Mouse (Mus musculus) frontal cortex, adult 2 months (tissue): ENCODE data around the gene Obp2a. TPM values are rescaled to one million over a fixed set of nuclear protein-coding genes. Genes with fewer than 3 reads are reported as not detected.
A peak's percentile ranks its signal among the peaks of the same experiment; 100 is the strongest.
"Not testable (repeated sequence)": the region's sequence is repeated elsewhere in the genome, so short reads cannot be mapped to it uniquely, and the experiment has no call there.

Experiments
- DNase-seq, 2 experiments: peaks; one replicate each; pipeline ENCODE4 v3.0.0; 2022; ENCODE audit warnings: low spot score in 1 of 2; ENCODE audit errors: extremely low spot score in 1 of 2
- polyA plus RNA-seq: library from polyadenylated mRNA; depleted of rRNA; stranded (reverse); fragments of >200 nt; gene quantifications from 2 replicates; pipeline ENCODE4 v1.2.3, GENCODE M21; 2012; rRNA removed

Obp2a gene
- polyA plus RNA-seq, result not detected in 2 replicates

DNA sequence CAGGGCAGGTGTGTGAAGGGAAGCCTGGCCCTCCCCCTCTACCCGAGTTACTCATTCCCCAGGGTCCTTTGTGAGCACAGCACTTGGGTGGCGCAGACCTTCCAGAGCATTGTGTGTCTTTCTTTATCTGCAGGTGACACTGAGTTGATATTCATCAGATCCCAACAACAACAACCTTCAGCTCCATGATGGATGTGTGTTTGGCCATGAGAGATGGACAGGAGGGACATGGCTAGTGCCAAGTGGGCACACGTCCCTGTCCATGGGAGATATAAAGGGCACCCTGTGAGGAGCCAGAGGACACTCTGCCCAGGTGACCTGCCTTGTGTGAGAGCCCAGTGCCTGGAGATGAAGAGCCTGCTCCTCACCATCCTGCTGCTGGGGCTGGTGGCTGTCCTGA lies at the start of gene Obp2a:
Obp2a (plus strand) TSS at position 301 of the 400 bp plus-strand sequence.
- DNase-seq, result not testable (repeated sequence)

DNA sequence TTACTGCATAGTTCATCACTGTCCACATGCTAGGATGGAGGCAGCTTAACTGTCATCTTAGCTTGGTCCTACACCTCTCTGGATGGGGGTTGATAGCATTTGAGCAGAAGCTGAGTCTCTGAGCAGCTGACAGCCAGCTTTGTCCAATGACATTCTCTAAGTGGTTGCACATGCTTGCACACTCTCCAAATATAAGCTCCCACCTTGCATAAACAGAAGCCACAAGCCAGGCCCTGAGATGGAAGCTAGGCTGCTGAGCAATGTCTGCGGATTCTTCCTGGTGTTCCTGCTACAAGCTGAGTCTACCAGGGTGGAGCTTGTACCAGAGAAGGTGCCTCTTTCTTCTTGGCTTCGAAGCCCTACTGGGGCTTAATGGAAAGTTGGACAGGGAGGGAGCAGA lies 46.9 kb upstream of the Obp2a start, which contains the start of gene Lcn8:
Lcn8 (plus strand) TSS at position 219 of the 400 bp plus-strand sequence.
- DNase-seq, result no peak

DNA sequence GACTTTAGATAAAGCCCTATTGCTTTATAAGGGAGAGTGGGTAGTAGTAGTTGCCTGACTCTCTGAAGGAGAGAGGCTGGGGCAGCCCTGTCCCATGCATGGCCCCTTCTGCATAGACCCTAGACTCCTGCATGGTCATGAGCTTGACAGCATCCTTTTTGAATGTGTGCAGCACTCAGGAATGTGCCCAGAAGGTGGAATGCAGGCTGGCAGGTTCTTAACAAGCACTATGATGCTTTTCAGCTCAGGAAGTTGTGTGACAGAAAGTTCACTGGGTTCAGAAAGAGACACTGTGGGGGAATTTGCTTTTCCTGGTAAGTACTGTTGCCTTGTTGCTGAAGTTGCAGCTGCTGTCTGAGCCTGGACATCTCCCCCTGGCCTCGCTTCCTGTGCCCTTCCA lies 45.3 kb upstream of the Obp2a start:
- no peak for DNase-seq

DNA sequence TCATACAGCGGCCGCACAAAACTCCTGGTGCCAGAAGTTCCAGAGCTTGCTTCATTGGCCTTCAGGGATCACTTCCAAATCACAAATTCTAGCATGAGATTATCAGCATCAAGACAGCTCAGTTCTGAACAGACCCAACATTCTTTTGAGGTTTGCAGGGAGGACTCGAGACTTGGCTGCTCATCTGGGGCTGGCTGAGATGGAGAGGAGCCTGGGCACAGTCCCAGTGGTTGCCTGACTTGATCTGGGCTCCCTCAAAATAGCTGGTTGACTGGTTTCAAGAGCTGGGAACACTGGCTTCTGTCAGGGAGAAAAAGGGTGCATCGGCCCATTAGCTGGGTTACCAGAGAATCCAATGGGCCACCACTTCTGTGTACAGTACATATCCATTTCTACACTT lies 43.2 kb upstream of the Obp2a start:
- DNase-seq, result peak in 1 of 2 experiments; percentile 12

DNA sequence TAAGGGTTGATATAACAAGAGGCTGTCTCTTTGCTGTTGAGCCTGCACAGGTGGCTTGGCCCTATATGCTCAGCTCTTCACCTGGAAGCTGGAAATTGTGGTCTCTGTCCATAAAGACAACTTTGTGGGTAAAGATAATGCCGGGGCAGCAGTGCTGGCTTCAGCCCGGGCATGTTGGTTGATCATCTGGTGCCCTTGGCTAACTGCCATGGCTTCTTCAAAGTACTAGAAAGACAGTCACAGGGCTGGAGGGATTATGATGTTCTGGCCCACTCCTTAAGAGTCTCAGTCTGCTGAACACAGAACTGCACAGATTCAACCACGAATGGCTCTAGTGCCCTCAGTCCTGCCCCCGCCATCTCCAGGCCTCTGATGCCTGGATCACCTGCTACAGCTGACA lies 42.6 kb upstream of the Obp2a start:
- no peak for DNase-seq

DNA sequence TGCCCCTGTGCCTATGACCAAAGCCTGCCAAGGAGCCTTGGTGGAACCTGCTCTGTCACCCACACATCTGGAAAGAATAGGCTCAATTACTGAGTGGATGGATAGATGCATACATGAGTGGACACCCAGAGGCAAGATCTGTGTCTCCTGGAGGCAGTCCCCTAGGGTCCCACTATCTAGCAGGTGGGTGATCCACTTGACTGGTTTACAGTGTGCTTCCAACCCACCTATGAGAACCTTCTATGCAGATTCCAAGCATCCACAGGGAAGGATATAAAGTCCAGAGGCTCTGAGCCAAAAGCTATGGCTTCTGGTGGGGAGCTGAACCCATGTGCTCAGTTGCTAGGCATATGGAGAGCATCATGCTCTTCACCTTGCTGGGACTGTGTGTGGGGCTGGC lies 42.2 kb upstream of the Obp2a start, which contains the start of gene Lcn5:
Lcn5 (plus strand) TSS at position 301 of the 400 bp plus-strand sequence.
- no peak for DNase-seq

DNA sequence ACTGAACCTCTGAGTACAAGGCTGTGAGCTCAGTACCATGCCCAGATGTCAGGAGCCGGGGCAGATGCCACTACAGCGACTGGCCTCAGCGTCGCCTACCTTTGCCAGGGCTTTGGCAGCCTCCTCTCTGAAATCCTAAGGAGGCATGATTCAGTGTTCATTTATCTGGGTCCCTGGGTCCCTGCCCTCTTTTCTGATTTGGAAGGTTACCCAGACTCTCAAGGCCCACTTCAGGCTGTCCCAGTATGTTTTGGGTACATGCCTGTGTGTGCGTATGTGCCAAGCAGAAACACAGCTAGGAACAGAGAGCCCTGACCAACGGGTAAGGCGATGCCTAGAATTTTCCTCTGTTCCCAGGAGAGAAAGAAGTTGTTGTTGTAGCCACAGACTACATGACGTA lies 39.6 kb upstream of the Obp2a start:
- DNase-seq, result no peak

DNA sequence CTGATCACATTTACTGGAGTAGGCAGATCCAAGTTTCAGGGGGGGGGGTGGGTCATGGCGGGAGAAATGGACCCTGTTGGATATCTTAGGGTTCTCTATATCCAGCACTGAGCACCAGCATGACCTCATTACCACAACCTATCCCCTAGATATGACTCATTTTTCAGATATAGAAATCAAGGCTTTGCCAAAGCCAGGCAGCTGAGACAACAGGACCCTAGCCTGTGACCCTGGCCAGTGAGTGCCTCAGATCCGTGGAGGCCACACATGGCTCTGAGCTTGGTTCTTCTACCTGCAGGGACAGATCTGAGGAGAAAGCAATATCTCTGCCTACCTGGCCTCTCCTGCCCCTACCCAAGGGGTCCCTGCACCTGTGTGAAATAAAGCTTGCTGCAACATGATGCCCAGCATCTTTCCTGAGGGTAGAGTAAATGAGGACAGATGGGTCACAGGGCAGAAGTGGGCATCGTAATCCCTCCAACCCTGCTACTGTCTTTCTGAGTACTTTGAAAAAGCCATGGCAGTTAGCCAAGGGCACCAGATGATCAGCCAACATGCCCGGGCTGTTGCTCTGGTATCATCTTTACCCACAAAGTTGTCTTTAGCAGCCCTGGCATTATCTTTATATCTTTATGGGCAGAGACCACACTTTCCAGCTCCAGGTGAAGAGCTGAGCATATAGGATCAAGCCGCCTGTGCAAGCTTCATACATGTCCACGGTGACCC lies 38.4 kb upstream of the Obp2a start:
- DNase-seq, result no peak

DNA sequence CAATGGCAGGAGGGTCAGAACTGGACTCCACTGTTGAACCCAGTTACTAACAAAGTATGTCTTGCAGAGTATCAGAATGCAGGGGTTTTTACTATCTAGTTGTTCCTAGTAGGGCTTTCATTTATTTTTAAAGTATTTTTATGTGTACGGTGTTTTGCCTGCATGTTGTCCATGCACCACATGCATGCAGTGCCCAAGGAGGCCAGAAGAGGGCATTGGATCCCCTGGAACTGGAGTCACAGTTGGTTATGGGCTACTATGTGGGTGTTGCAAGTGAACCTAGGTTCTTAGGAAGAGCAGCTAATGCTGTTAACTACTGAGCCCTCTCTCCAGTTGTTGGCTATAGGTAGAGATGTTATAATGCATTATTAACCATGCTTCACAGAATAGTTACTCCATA lies 36.3 kb upstream of the Obp2a start:
- peak in 1 of 2 experiments; percentile 55 for DNase-seq

DNA sequence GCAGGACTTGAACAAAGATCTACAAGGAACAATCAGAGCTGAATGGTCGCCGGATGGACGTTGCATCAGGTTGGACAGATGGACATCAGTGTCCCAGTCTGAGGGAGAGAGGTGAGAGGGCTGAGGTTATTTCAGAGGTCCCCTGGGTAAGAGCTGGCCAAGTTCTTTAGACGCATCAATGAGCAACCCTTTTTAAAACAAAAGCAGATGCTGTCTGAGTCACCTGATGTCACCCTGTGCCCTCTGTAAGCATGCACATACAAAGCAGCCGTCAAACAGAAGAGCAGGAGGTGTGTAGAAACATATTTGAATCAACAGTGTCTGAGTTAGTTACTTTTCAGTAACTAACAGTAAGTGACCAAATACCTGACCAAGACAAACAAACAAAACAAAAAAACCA lies 35.7 kb upstream of the Obp2a start:
- no peak for DNase-seq

DNA sequence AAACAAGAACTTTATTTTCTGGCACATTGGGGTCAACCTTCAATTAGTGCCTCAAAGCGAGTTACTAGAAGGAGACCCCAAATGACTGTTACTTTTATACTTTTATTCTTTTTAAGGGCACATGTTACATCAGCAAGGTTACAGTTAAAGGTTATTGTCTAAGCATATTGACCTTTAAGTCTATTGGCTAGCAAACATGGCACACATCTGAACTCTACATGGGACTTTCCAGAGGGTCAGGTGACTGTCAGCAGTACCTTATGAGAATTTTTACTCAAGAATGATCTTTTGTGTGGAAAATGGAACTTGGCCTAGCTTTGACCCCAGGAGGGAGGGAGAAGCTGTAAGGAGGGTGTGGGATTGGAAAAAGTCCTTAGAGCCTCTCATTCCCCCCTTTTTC lies 33.3 kb upstream of the Obp2a start:
- no peak for DNase-seq

DNA sequence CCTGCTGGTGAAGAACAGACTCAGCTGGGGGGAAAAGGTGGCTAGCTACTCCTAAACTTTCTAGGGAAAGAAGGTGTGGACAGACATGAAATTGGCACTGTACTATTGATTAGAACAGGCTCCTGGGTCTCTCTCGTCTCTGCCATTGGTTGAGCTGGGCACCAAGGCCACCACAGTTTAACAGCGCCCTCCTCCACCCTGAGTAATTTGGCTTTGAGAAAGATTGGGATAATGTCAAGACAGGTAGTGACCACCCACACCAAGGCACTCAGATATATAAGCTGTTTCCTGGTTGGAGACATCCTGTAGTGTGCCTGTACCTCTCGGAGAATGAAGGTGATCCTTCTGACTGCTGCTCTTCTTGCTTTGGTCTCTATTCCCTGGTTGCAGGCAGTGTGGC lies 23.4 kb upstream of the Obp2a start, which contains the start of gene Lcn6:
Lcn6 (plus strand) TSS at position 301 of the 400 bp plus-strand sequence.
- no peak for DNase-seq

DNA sequence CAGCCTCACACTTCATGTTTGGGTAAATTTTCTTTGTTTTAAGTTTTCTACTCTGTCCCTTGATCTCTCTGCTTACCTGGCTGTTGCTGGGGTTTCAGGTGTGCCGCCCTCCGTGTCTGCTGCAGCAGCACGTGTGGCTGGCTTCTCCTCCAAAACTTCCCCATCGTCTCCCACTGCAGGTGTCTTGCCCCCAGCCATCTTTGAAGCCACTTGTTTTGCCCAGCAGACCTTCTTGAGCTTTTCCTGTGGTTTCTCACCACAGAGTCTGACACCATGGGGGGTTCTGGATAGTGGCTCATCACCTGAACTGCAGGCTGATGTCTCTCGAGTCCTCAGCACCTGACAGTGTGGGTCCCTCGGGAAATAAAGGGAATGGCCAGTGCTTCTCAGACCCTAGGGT lies 20.3 kb upstream of the Obp2a start:
- no peak for DNase-seq

DNA sequence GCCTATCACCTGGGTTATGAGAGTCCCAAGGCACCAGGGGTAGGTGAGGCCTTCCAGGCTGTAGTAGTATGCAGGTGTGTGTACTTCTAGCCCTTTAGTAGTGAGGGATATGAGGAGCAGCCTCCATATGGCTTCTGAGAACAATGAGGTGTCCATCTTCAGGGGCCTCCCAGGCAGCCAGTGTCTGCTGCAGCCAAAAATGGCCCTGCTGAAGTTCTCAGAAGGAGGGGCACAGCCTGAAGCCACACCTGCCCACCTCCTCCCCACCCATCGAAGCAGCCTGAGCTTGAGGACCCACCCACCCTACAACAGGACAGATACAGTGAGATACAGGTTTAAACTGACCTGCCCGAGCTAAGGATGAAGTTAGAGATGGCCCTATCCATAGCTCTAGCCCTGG lies 17.4 kb upstream of the Obp2a start, which contains the start of gene Lcn10:
Lcn10 (plus strand) TSS at position 301 of the 400 bp plus-strand sequence.
- DNase-seq, result no peak

DNA sequence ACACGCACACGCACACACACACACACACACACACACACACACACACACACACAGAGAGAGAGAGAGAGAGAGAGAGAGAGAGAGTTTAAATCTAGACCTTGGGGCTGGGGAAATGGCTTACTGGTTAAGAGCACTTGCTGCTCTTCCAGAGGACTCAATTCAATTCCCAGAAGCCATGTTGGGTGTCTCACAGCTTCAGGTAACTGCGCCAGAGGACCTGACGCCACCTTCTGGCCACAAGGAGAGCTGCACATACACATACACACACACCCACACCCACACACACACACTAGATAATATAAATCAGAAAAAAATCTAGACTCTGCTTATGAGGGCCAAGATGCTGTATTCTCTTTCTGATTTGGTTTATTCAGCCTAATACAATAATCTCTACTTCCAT lies 12.9 kb upstream of the Obp2a start:
- no peak for DNase-seq

DNA sequence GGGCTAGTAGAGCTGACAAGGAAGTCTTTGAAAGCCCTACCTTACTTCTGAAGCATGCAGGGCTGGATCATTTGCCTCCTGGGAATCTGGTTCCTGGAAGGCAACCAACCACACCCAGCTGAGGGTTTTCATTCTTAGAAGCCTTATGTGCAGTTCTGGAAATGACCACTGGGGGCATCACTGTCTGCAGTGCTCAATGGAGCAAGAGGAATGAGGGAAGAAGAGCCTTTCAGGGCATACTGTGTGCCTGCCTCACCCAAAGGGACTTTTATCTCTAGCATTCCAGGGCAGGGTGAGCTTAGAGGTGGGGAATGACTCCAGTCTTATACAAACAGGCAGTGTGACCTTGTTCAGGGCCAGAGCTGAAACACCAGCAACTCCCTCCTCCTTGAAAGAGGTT lies 5.2 kb upstream of the Obp2a start:
- DNase-seq, result peak in 1 of 2 experiments; percentile 76

DNA sequence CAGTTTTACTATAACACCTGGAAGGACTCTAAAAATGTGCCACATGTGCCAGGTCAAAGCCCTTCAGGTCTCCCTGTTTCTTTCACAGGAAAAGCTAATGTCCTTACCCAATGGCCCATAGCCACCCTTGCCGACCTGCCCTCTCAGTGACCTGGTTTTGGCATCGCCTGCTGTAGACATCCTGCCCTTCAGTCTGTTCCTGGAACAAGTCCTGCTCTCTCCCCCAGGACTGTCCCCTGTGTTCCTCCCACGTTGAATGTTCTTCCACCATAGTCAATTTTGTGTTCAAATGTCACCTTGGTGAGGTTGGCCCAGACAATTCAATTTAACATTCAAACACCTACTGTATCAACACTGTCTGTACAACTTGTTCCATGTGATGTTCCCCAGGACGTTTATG lies 2.9 kb upstream of the Obp2a start:
- DNase-seq, result no peak

DNA sequence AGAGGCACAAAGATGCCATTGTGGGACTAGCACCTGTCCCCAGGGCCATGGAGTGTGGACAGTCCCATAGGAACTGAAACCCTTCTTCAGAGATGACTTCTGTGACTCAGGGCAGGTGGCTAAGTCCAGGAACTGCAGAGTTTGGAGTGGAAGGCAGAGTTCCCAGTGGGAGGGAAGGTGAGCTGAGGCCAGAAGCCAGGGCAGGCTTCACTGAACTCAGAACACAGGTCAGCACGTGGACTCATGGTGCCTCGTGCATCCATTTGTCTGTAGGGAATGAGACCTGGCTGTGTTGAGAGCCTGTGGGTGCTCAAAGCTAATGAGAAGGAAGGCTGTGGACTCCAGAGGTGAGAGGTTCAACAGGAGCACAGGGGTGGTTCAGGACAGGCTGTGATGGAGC lies 1.1 kb upstream of the Obp2a start:
- no peak for DNase-seq

DNA sequence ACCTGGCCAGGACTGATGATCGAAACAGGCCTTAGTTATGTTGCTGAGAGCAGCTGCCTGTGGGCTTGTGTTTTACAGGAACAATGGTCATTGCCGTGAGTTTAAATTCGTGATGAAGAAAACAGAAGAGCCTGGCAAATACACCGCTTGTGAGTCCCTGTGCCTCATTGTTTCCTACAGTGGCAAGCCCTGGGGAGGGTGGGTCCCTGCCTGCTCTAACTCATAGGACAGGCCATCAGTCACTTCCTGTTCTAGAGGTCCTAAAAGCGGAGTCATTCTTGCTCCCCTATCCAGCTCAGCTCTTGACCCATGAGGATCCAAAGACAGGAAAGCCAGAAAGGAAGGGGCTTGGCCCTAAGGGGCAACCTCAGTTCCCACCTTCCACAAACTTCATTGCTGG lies 1.2 kb downstream of the Obp2a start:
- DNase-seq, result no peak

DNA sequence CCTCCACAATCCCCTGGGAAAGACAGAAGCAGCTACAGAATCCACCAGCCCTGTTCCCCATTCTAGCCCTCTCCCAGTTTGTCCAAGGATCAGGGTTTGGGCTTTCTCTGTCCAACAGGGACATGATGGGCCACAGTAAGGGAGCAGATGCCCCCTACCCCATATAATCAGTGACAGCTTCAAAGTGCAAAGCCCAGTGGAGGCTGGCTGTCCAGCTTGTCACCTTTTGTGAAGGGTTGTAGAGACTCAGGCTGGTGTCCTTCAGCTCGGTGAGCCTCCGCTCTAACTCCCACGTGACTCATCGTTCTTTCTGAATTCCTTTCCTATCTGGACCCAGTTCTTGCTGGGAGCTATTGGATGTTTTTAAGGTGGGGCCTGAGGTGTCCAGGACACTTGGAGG lies 3.9 kb downstream of the Obp2a start:
- DNase-seq, result no peak

DNA sequence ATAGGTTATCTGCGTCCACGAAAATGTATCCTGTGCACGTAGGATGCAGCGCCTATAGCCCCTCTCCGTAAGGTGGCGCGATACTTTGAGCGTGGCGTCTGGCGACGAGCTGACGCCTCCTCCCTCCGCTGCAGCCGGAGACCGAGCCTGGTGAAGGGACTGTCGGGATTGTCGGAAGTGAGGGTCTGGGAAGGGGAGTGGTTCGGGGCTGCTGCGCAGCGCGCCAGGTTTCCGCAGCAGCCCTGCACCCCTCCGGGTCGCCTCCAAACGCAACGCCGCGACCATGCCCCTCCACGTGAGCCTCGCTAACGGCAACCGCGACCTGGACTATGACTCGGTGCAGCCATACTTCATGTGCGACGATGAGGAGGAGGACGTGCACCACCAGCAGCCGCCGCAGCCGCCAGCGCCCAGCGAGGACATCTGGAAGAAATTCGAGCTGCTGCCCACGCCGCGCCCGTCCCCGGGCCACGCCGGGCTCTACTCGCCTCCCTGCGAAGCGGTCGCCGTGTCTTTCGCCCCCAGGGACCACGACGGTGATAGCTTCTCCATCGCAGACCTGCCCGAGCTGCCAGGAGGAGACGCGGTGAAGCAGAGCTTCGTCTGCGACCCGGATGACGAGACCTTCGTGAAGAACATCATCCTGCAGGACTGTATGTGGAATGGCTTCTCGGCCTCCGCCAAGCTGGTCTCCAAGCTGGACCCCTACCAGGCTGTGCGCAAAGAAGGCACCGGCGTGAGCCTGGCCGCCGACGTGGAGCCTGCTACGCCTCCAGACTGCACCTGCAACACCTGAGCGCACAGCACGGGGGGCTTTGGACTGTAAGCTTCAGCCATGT lies 7.0 kb downstream of the Obp2a start, which contains the start of gene Bmyc:
Bmyc (plus strand) TSS at position 97 of the 839 bp plus-strand sequence.
- DNase-seq, result peak; percentile 80 to 90
